Mouse (Mus musculus) myocyte (in vitro differentiated cells): Measurements from ENCODE around the gene Dysf.

Experiments
- MAX ChIP-seq: IDR thresholded peaks from one replicate; pipeline ENCODE4 v1.6.1; 2011; ENCODE audit warnings: low read depth, mild to moderate bottlenecking, control low read depth
- POLR2A ChIP-seq: IDR thresholded peaks from one replicate; pipeline ENCODE4 v1.6.1; 2011; ENCODE audit warnings: low read depth, mild to moderate bottlenecking, control low read depth, moderate library complexity; ENCODE audit not compliant: insufficient read length
- POLR2AphosphoS2 ChIP-seq: IDR thresholded peaks from one replicate; pipeline ENCODE4 v1.6.1; 2011; ENCODE audit warnings: low read depth, control low read depth; ENCODE audit not compliant: insufficient read length

- TF ChIP-seq POLR2AphosphoS2 (no peak), MAX (no peak), POLR2A (no peak)
These were observed 150.7 kb downstream of the Dysf start for GRCm38 (mm10) chr6:84159046-84159445.
